Mouse (Mus musculus) kidney, adult 2 months (tissue): Measurements from ENCODE around the gene Myo3a.

ENCODE experiments used
- CTCF ChIP-seq: fragments of 200-500 bp; conservative IDR thresholded peaks from 2 replicates; pipeline ENCODE4 v1.5.1; 2011; ENCODE audit warnings: low read depth, mild to moderate bottlenecking, control low read depth, low read length, moderate library complexity, mixed read lengths; ENCODE audit not compliant: insufficient read depth, insufficient read length
- POLR2A ChIP-seq: fragments of 200-500 bp; IDR thresholded peaks from one replicate; pipeline ENCODE4 v1.6.1; 2011; ENCODE audit warnings: low read depth, low read length, control low read depth

DNA sequence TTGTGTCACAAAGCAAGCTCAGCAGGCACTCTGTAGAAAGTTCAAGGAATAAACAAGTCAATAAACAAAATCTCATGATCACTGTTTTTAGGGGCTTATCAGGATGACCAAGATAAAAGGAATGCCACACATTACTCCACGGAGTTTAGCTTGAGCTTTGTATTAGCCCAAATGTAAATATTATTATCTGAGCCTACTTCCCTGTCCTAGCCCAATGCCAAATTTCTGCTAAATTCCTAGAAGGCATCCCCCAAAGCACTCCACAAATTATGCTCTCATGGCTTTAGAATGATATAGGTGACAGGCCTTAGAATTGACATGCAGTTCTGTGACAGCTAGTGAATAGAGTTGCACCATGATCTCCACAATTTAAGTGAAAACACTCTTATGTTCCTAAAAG lies 58.5 kb downstream of the Myo3a start:
- no peak for TF ChIP-seq POLR2A
- TF ChIP-seq CTCF = no peak
